Mouse (Mus musculus) limb, embryonic 10.5 days (tissue): ENCODE data around the gene Tmed5. TPM values are rescaled to one million over a fixed set of nuclear protein-coding genes. Genes with fewer than 3 reads are reported as not detected.
"Not testable (repeated sequence)": the region's sequence is repeated elsewhere in the genome, so short reads cannot be mapped to it uniquely, and the experiment has no call there.

Experiments used
- DNase-seq: peaks from one replicate; pipeline ENCODE4 v3.0.0-alpha.2; 2017; ENCODE audit warnings: low spot score
- H3K27ac ChIP-seq: fragments of 300-500 bp; sonication (generic); 2 replicates; pipeline ENCODE4 v1.5.1; 2016; ENCODE audit warnings: mild to moderate bottlenecking
- H3K27me3 ChIP-seq: fragments of 300-500 bp; sonication (generic); 2 replicates; pipeline ENCODE4 v1.6.1; 2016; ENCODE audit warnings: low read depth, mild to moderate bottlenecking; ENCODE audit not compliant: poor library complexity, severe bottlenecking
- H3K36me3 ChIP-seq: fragments of 300-500 bp; sonication (generic); 2 replicates; pipeline ENCODE4 v1.6.1; 2016; ENCODE audit warnings: mild to moderate bottlenecking, moderate library complexity
- H3K4me1 ChIP-seq: fragments of 300-500 bp; sonication (generic); 2 replicates; pipeline ENCODE4 v1.6.1; 2016
- H3K4me3 ChIP-seq: fragments of 300-500 bp; sonication (generic); 2 replicates; pipeline ENCODE4 v1.5.1; 2016; ENCODE audit warnings: mild to moderate bottlenecking, moderate library complexity
- H3K9me3 ChIP-seq: fragments of 300-500 bp; sonication (generic); replicated peaks from 2 replicates; pipeline ENCODE4 v1.6.1; 2016; ENCODE audit warnings: mild to moderate bottlenecking
- WGBS: fragments of 180-500 bp; shearing (Covaris S2); methylation state at CpG from one replicate; pipeline ENCODE4 v1.1.7; 2016; 5-methylcytosine and 5-hydroxymethylcytosine counted together
- polyA plus RNA-seq: library from polyadenylated mRNA; unstranded; fragments of >200 nt; fragmentation: Nextera tagmentation; extraction: Ambion mirVana; gene quantifications from 2 replicates; pipeline ENCODE4 v1.2.1, GENCODE M21; 2016

The Tmed5 gene
- 24.3 and 28.3 TPM in 2 replicates for polyA plus RNA-seq

- under 1% methylated on average over 65 of the region's 65 CpGs for WGBS
- H3K27me3 ChIP-seq = no peaks in the 10 kb centered on the region
- DNase-seq = peak; percentile 98
- H3K36me3 ChIP-seq = peaks cover 19% of the 10 kb centered on the region
- H3K4me3 ChIP-seq = peak within 1 kb of the TSS; percentile 72
- no peaks in the 10 kb centered on the region for H3K9me3 ChIP-seq
- H3K4me1 ChIP-seq = peaks cover 16% of the 10 kb centered on the region
- H3K27ac ChIP-seq = peak within 1 kb of the TSS; percentile 86
Measured at GRCm38 (mm10) chr5:108132441-108133243, at the start of gene Tmed5, which contains the start of gene Ccdc18. Gene Tmed5, minus strand, starts transcription at chr5:108132620. Gene Ccdc18, plus strand, starts transcription at chr5:108132875.

GRCm38 (mm10) chr5:108163695-108164094 is 31.3 kb upstream of the Tmed5 start:
- 28% methylated on average over 1 of the region's 1 CpGs for WGBS
- Histone ChIP-seq H3K27ac (no peak overlapping the region), H3K27me3 (no peaks in the 10 kb centered on the region), H3K4me1 (no peaks in the 10 kb centered on the region), H3K9me3 (no peaks in the 10 kb centered on the region), H3K36me3 (0 out of 2 replicates have a peak, but pooled peaks cover 2% of the 10 kb centered on the region), H3K4me3 (no peak overlapping the region)
- peak; percentile 32 for DNase-seq

GRCm38 (mm10) chr5:108160796-108161195 is 28.4 kb upstream of the Tmed5 start:
- DNase-seq = no peak
- Histone ChIP-seq H3K4me1 (no peaks in the 10 kb centered on the region), H3K27me3 (no peaks in the 10 kb centered on the region), H3K36me3 (peaks cover 11% of the 10 kb centered on the region; the same call in 1 of the 2 replicates), H3K27ac (no peak overlapping the region), H3K9me3 (no peaks in the 10 kb centered on the region), H3K4me3 (no peak overlapping the region)
- 87% methylated on average over 2 of the region's 2 CpGs for WGBS

- no peaks in the 10 kb centered on the region for H3K27me3 ChIP-seq
- no peaks in the 10 kb centered on the region for H3K4me1 ChIP-seq
- H3K9me3 ChIP-seq = no peaks in the 10 kb centered on the region
- WGBS = 94% methylated on average over 1 of the region's 1 CpGs
- H3K4me3 ChIP-seq = no peak overlapping the region
- DNase-seq = no peak
- H3K27ac ChIP-seq = no peak overlapping the region
- H3K36me3 ChIP-seq = peaks cover 18% of the 10 kb centered on the region
Measured at GRCm38 (mm10) chr5:108152592-108152991, 20.2 kb upstream of the Tmed5 start.

- peak overlapping the region; percentile 86 for H3K27ac ChIP-seq
Measured at GRCm38 (mm10) chr5:108131849-108132440, 475 bp downstream of the Tmed5 start.

GRCm38 (mm10) chr5:108120221-108120900 is 12.1 kb downstream of the Tmed5 start:
- H3K4me1 ChIP-seq = 0 out of 2 replicates have a peak, but pooled peaks cover 6% of the 10 kb centered on the region
- DNase-seq = no peak
- WGBS = 85% methylated on average over 9 of the region's 9 CpGs
- H3K9me3 ChIP-seq = no peaks in the 10 kb centered on the region
- H3K27me3 ChIP-seq = no peaks in the 10 kb centered on the region
- H3K36me3 ChIP-seq = peaks cover 20% of the 10 kb centered on the region
- no peak overlapping the region for H3K4me3 ChIP-seq
- no peak overlapping the region for H3K27ac ChIP-seq

More at GRCm38 (mm10) chr5:108131849-108132440, 475 bp downstream of the Tmed5 start:
- peaks cover 21% of the 10 kb centered on the region for H3K36me3 ChIP-seq
- no peaks in the 10 kb centered on the region for H3K9me3 ChIP-seq
- WGBS = under 1% methylated on average over 32 of the region's 32 CpGs
- DNase-seq = no peak
- peaks cover 16% of the 10 kb centered on the region for H3K4me1 ChIP-seq
- H3K4me3 ChIP-seq = peak overlapping the region; percentile 72
- H3K27me3 ChIP-seq = no peaks in the 10 kb centered on the region

GRCm38 (mm10) chr5:108117693-108118092 is 14.7 kb downstream of the Tmed5 start:
- no peak overlapping the region for H3K27ac ChIP-seq
- no peaks in the 10 kb centered on the region for H3K27me3 ChIP-seq
- H3K4me1 ChIP-seq = 0 out of 2 replicates have a peak, but pooled peaks cover 6% of the 10 kb centered on the region
- peaks cover 16% of the 10 kb centered on the region for H3K36me3 ChIP-seq
- H3K4me3 ChIP-seq = no peak overlapping the region
- no peaks in the 10 kb centered on the region for H3K9me3 ChIP-seq
- WGBS = 97% methylated on average over 4 of the region's 4 CpGs
- no peak for DNase-seq

GRCm38 (mm10) chr5:108109346-108109745 is 23.1 kb downstream of the Tmed5 start:
- Histone ChIP-seq H3K4me1 (no peaks in the 10 kb centered on the region), H3K9me3 (no peaks in the 10 kb centered on the region), H3K27ac (no peak overlapping the region), H3K27me3 (no peaks in the 10 kb centered on the region), H3K36me3 (peaks cover 58% of the 10 kb centered on the region), H3K4me3 (no peak overlapping the region)
- WGBS = 97% methylated on average over 7 of the region's 7 CpGs
- no peak for DNase-seq

GRCm38 (mm10) chr5:108104306-108104705 is 28.1 kb downstream of the Tmed5 start:
- Histone ChIP-seq H3K4me3 (no peak overlapping the region), H3K4me1 (no peaks in the 10 kb centered on the region), H3K27me3 (no peaks in the 10 kb centered on the region), H3K27ac (no peak overlapping the region), H3K9me3 (no peaks in the 10 kb centered on the region), H3K36me3 (peaks cover 99% of the 10 kb centered on the region)
- 91% methylated on average over 5 of the region's 5 CpGs for WGBS
- no peak for DNase-seq

GRCm38 (mm10) chr5:108100196-108100595 is 32.2 kb downstream of the Tmed5 start:
- Histone ChIP-seq H3K4me3 (no peak overlapping the region), H3K36me3 (peaks cover 99% of the 10 kb centered on the region), H3K27ac (no peak overlapping the region), H3K27me3 (no peaks in the 10 kb centered on the region), H3K9me3 (no peaks in the 10 kb centered on the region), H3K4me1 (no peaks in the 10 kb centered on the region)
- DNase-seq = no peak

GRCm38 (mm10) chr5:108097676-108098075 is 34.7 kb downstream of the Tmed5 start:
- H3K27me3 ChIP-seq = no peaks in the 10 kb centered on the region
- H3K36me3 ChIP-seq = peaks cover 95% of the 10 kb centered on the region
- 92% methylated on average over 3 of the region's 3 CpGs for WGBS
- no peaks in the 10 kb centered on the region for H3K4me1 ChIP-seq
- no peak overlapping the region for H3K4me3 ChIP-seq
- no peaks in the 10 kb centered on the region for H3K9me3 ChIP-seq
- H3K27ac ChIP-seq = no peak overlapping the region
- no peak for DNase-seq

- H3K27me3 ChIP-seq, DNase-seq, H3K4me1 ChIP-seq, H3K4me3 ChIP-seq, H3K27ac ChIP-seq, H3K9me3 ChIP-seq: not testable (repeated sequence)
- WGBS = 96% methylated on average over 8 of the region's 8 CpGs
- peaks cover 96% of the 10 kb centered on the region for H3K36me3 ChIP-seq
Measured at GRCm38 (mm10) chr5:108092731-108093130, 39.7 kb downstream of the Tmed5 start.

- Histone ChIP-seq H3K4me1 (no peaks in the 10 kb centered on the region), H3K27ac (no peak overlapping the region), H3K4me3 (no peak overlapping the region), H3K27me3 (no peaks in the 10 kb centered on the region), H3K36me3 (peaks cover 96% of the 10 kb centered on the region), H3K9me3 (no peaks in the 10 kb centered on the region)
- DNase-seq = no peak
- 95% methylated on average over 2 of the region's 2 CpGs for WGBS
Measured at GRCm38 (mm10) chr5:108085440-108085839, 47.0 kb downstream of the Tmed5 start.
